Mouse (Mus musculus) megakaryocyte progenitor cell, adult 5-6 weeks (primary cell): ENCODE results near the gene Dnm3. TPM values are rescaled to one million over a fixed set of nuclear protein-coding genes. Genes with fewer than 3 reads are reported as not detected.

Experiments used
- ATAC-seq: replicated peaks from 2 replicates; pipeline ENCODE4 v1.8.0; 2016; ENCODE audit warnings: mild to moderate bottlenecking, moderate TSS enrichment, inconsistent platforms; ENCODE audit not compliant: poor library complexity
- total RNA-seq, 2 experiments: library from RNA; stranded (forward) in 1 of 2; stranded (reverse) in 1 of 2; fragments of 157-497, 149-512 nt in 1 of 2; fragments of 200-1000 nt in 1 of 2; gene quantifications; 2 replicates each; pipeline versions ENCODE4 v1.2.3 to v1.2.4; 2015 to 2017

Gene Dnm3
- total RNA-seq, 2 experiments from 2014 or later: not detected

GRCm38 (mm10) chr1:162039011-162039595 is 438.7 kb downstream of the Dnm3 start:
- peak; percentile 26 for ATAC-seq

GRCm38 (mm10) chr1:162038431-162038830 is 439.4 kb downstream of the Dnm3 start:
- 0 out of 2 replicates have a peak, but pooled peaks have one; percentile 1 for ATAC-seq

- peak; percentile 70 for ATAC-seq
These were observed 439.8 kb downstream of the Dnm3 start for GRCm38 (mm10) chr1:162037968-162038421.

GRCm38 (mm10) chr1:162037185-162037765 is 440.6 kb downstream of the Dnm3 start:
- no peak for ATAC-seq

GRCm38 (mm10) chr1:162036461-162036835 is 441.4 kb downstream of the Dnm3 start:
- no peak for ATAC-seq

- no peak for ATAC-seq
These were observed 441.9 kb downstream of the Dnm3 start for GRCm38 (mm10) chr1:162035800-162036460.

GRCm38 (mm10) chr1:162023681-162024270 is 454.1 kb downstream of the Dnm3 start:
- ATAC-seq: no peak

- no peak for ATAC-seq
These were observed 457.1 kb downstream of the Dnm3 start for GRCm38 (mm10) chr1:162020766-162021165.

- no peak for ATAC-seq
These were observed 457.5 kb downstream of the Dnm3 start for GRCm38 (mm10) chr1:162020303-162020731.

GRCm38 (mm10) chr1:162018601-162018977 is 459.2 kb downstream of the Dnm3 start:
- ATAC-seq: peak; percentile 56

- ATAC-seq: peak; percentile 35
These were observed 459.7 kb downstream of the Dnm3 start for GRCm38 (mm10) chr1:162017975-162018600.

- no peak for ATAC-seq
These were observed 460.9 kb downstream of the Dnm3 start for GRCm38 (mm10) chr1:162016982-162017381.

- no peak for ATAC-seq
These were observed 462.5 kb downstream of the Dnm3 start for GRCm38 (mm10) chr1:162015247-162015862.

GRCm38 (mm10) chr1:162013561-162013960 is 464.3 kb downstream of the Dnm3 start:
- ATAC-seq: no peak

- ATAC-seq: peak; percentile 43
These were observed 466.1 kb downstream of the Dnm3 start for GRCm38 (mm10) chr1:162011523-162012245.

- ATAC-seq: no peak
These were observed 468.7 kb downstream of the Dnm3 start for GRCm38 (mm10) chr1:162009086-162009485.

- ATAC-seq: no peak
These were observed 469.2 kb downstream of the Dnm3 start for GRCm38 (mm10) chr1:162008631-162009067.

GRCm38 (mm10) chr1:162008208-162008607 is 469.6 kb downstream of the Dnm3 start:
- ATAC-seq: no peak

GRCm38 (mm10) chr1:162006109-162006508 is 471.7 kb downstream of the Dnm3 start:
- ATAC-seq: peak; percentile 78
